Mouse (Mus musculus): ENCODE data around the gene Msrb2. TPM values are rescaled to one million over a fixed set of nuclear protein-coding genes. Genes with fewer than 3 reads are reported as not detected.
A peak's percentile ranks its signal among the peaks of the same experiment; 100 is the strongest.

Msrb2 gene
- polyA plus RNA-seq, 1 experiment from 2014 or later: 27.2 TPM

DNA sequence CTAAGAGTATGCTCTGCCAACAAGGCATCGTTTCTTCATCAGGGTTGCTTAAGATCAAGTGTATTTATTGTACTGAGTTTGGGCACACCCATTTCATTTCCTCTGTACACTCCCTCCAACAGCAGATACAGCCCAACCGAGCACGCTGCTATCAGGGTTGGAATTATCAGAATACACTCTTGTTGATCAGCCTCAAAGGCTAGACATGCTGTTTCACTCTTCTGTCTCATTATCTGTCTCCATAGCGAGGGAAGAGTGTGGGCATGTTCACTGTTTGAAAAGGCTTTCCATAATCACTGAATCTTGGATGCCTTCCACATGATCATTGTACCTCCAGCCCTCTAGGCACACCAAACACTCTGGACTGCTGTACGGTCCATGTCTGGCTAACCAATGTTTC lies 34.2 kb downstream of the Msrb2 start:
- Histone ChIP-seq H3K4me1 (ENCODE audit: insufficient read depth, low read depth, low read length) (no peaks in the 10 kb centered on the region), H3K4me3 (ENCODE audit: low read depth, low read length) (no peak overlapping the region), H3K36me3 (ENCODE audit: insufficient read depth, low read length) (no peaks in the 10 kb centered on the region), H3K9me3 (ENCODE audit: low read length) (no peaks in the 10 kb centered on the region), H3K9ac (replicated peaks; ENCODE audit: low read depth) (no peak overlapping the region), H3K27ac (ENCODE audit: low read length) (no peak overlapping the region), H3K4me2 (replicated peaks; ENCODE audit: low read depth, low read length) (no peak overlapping the region), H3K27me3 (replicated peaks; ENCODE audit: insufficient read depth, low read length) (no peaks in the 10 kb centered on the region)
- ATAC-seq: no peak
- DNase-seq (ENCODE audit: low spot score): no peak
- TF ChIP-seq EP300 (IDR thresholded peaks at IDR 0.05): no peak
- 51% methylated on average over 5 of the region's 5 CpGs for WGBS

GRCm38 (mm10) chr2:19406531-19406930 lies 35.3 kb downstream of the Msrb2 start:
- DNase-seq (ENCODE audit: low spot score) (peak; percentile 20), ATAC-seq (peak; percentile 30; the same call in 1 of the 2 replicates)
- H3K27ac ChIP-seq (ENCODE audit: low read length): no peak overlapping the region
- H3K9ac ChIP-seq (replicated peaks; ENCODE audit: low read depth): no peak overlapping the region
- no peak overlapping the region for H3K4me3 ChIP-seq (ENCODE audit: low read depth, low read length)
- H3K4me2 ChIP-seq (replicated peaks; ENCODE audit: low read depth, low read length): no peak overlapping the region
- H3K36me3 ChIP-seq (ENCODE audit: insufficient read depth, low read length): no peaks in the 10 kb centered on the region
- H3K27me3 ChIP-seq (replicated peaks; ENCODE audit: insufficient read depth, low read length): no peaks in the 10 kb centered on the region
- no peaks in the 10 kb centered on the region for H3K9me3 ChIP-seq (ENCODE audit: low read length)
- TF ChIP-seq CTCF (IDR thresholded peaks at IDR 0.05) (no peak), EP300 (IDR thresholded peaks at IDR 0.05) (no peak)
- no peaks in the 10 kb centered on the region for H3K4me1 ChIP-seq (ENCODE audit: insufficient read depth, low read depth, low read length)
- 47% methylated on average over 3 of the region's 3 CpGs for WGBS

DNA sequence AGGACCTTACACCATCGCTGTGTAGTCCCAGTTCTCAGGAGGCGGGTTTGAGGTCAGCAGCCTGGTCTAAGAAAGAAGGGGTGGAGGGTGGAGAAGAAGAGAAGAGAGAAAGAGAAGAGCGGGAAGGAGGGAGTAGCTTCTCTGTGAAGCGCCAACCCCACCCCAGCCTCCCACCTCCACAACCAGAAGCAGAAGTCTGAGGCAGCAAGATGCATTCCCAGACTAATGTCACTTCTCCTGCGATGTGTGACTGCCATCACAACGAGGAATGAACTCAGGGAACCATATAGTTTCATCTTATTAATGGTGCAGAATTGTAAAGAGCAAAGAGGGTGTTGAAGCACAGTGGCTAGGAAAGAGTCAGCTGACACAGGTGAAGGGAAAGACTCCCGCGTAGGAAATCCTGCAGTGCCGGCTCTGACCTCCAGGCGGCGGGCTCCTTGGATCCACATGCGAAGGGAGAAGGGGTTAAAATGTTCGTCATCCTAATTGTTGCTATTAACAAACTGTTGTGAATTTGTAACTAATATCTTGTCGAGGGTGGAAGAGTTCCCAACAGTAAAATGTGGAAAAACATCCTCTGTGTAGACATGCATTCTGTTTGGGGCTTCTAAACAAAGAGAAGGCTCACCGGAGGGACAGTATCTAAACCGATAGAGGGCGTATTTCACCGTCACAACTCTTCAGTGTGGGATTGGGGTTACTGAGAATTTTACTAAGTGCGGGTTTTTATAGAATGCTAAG lies 43.2 kb downstream of the Msrb2 start:
- Histone ChIP-seq H3K36me3 (ENCODE audit: insufficient read depth, low read length) (no peaks in the 10 kb centered on the region), H3K27me3 (replicated peaks; ENCODE audit: insufficient read depth, low read length) (no peaks in the 10 kb centered on the region), H3K9me3 (ENCODE audit: low read length) (no peaks in the 10 kb centered on the region), H3K4me2 (replicated peaks; ENCODE audit: low read depth, low read length) (peak overlapping the region; percentile 40), H3K4me3 (ENCODE audit: low read depth, low read length) (0 out of 2 replicates have a peak overlapping the region, but pooled peaks have one; percentile 1), H3K4me1 (ENCODE audit: insufficient read depth, low read depth, low read length) (peaks cover 4% of the 10 kb centered on the region; the same call in 1 of the 2 replicates), H3K27ac (ENCODE audit: low read length) (no peak overlapping the region), H3K9ac (replicated peaks; ENCODE audit: low read depth) (no peak overlapping the region)
- ATAC-seq: 0 out of 2 replicates have a peak, but pooled peaks have one; percentile 26
- TF ChIP-seq EP300 (IDR thresholded peaks at IDR 0.05): no peak
- peak; percentile 80 for TF ChIP-seq CTCF (IDR thresholded peaks at IDR 0.05)
- 21% methylated on average over 19 of the region's 19 CpGs for WGBS
- DNase-seq (ENCODE audit: low spot score): peak; percentile 26

DNA sequence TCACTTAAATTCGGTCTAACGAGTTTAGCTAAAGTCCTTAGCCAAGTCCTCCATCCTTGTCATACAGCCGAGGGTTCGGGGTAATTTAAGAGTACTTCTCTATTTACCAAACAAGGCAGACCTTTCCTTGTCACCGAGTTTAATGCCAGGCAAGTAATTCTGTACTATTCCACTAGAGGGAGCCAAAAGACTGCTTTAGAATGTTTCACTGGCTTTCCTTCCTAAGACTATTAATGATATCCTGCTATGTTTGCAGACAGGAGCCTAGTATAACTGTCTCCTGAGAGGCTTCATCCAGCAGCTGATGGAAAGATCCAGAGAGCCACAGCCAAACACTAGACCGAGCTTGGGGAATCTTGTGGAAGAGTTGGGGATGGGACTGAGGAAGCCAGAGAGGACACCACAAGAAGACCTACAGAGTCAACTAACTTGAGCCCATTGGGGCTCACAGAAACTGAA lies 43.9 kb downstream of the Msrb2 start:
- no peaks in the 10 kb centered on the region for H3K27me3 ChIP-seq (replicated peaks; ENCODE audit: insufficient read depth, low read length)
- H3K36me3 ChIP-seq (ENCODE audit: insufficient read depth, low read length): no peaks in the 10 kb centered on the region
- WGBS: under 1% methylated on average over 6 of the region's 6 CpGs
- H3K4me3 ChIP-seq (ENCODE audit: low read depth, low read length): 0 out of 2 replicates have a peak overlapping the region, but pooled peaks have one; percentile 1
- DNase-seq (ENCODE audit: low spot score) (peak; percentile 79), ATAC-seq (peak; percentile 47; the same call in 1 of the 2 replicates)
- H3K9ac ChIP-seq (replicated peaks; ENCODE audit: low read depth): no peak overlapping the region
- H3K4me1 ChIP-seq (ENCODE audit: insufficient read depth, low read depth, low read length): peaks cover 4% of the 10 kb centered on the region; the same call in 1 of the 2 replicates
- peak overlapping the region; percentile 40 for H3K4me2 ChIP-seq (replicated peaks; ENCODE audit: low read depth, low read length)
- H3K27ac ChIP-seq (ENCODE audit: low read length): no peak overlapping the region
- H3K9me3 ChIP-seq (ENCODE audit: low read length): no peaks in the 10 kb centered on the region
- no peak for TF ChIP-seq EP300 (IDR thresholded peaks at IDR 0.05)
- peak; percentile 82 for TF ChIP-seq CTCF (IDR thresholded peaks at IDR 0.05)

DNA sequence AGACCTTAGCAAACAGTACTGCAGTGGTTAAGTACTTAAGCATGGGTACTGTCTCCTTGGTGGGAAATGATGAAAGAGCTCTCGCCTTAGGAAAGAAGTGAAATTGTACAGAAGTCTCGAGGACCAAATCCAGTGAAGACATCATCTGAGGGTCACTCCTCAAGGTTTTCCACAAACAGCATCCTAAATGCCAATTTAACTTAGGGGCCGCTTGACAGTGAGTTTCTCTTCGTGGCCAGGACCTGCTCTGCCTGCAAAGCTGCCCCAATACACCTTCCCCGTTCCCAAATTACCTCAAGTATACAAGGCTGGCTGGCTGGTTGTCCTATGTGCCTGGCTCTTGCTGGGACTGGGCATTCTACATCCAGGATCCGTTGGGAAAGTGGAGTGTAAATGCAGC lies 44.8 kb downstream of the Msrb2 start:
- H3K9me3 ChIP-seq (ENCODE audit: low read length): no peaks in the 10 kb centered on the region
- H3K27me3 ChIP-seq (replicated peaks; ENCODE audit: insufficient read depth, low read length): no peaks in the 10 kb centered on the region
- TF ChIP-seq CTCF (IDR thresholded peaks at IDR 0.05) (no peak), EP300 (IDR thresholded peaks at IDR 0.05) (no peak)
- H3K36me3 ChIP-seq (ENCODE audit: insufficient read depth, low read length): no peaks in the 10 kb centered on the region
- H3K27ac ChIP-seq (ENCODE audit: low read length): no peak overlapping the region
- no peak overlapping the region for H3K9ac ChIP-seq (replicated peaks; ENCODE audit: low read depth)
- no peak overlapping the region for H3K4me3 ChIP-seq (ENCODE audit: low read depth, low read length)
- DNase-seq (ENCODE audit: low spot score) (no peak), ATAC-seq (no peak)
- WGBS: 60% methylated on average over 6 of the region's 6 CpGs
- peaks cover 4% of the 10 kb centered on the region; the same call in 1 of the 2 replicates for H3K4me1 ChIP-seq (ENCODE audit: insufficient read depth, low read depth, low read length)
- H3K4me2 ChIP-seq (replicated peaks; ENCODE audit: low read depth, low read length): no peak overlapping the region

- no peak for DNase-seq (ENCODE audit: low spot score)
- no peak for ATAC-seq
- no peaks in the 10 kb centered on the region for H3K4me1 ChIP-seq (ENCODE audit: insufficient read depth, low read depth, low read length)
- no peak overlapping the region for H3K27ac ChIP-seq (ENCODE audit: low read length)
- WGBS: 33% methylated on average over 1 of the region's 1 CpGs
- no peak for TF ChIP-seq CTCF (IDR thresholded peaks at IDR 0.05)
- no peak for TF ChIP-seq EP300 (IDR thresholded peaks at IDR 0.05)
- no peak overlapping the region for H3K9ac ChIP-seq (replicated peaks; ENCODE audit: low read depth)
- no peaks in the 10 kb centered on the region for H3K36me3 ChIP-seq (ENCODE audit: insufficient read depth, low read length)
- no peak overlapping the region for H3K4me2 ChIP-seq (replicated peaks; ENCODE audit: low read depth, low read length)
- H3K27me3 ChIP-seq (replicated peaks; ENCODE audit: insufficient read depth, low read length): no peaks in the 10 kb centered on the region
- no peaks in the 10 kb centered on the region for H3K9me3 ChIP-seq (ENCODE audit: low read length)
- H3K4me3 ChIP-seq (ENCODE audit: low read depth, low read length): no peak overlapping the region
Measured at GRCm38 (mm10) chr2:19419686-19420345, 48.6 kb downstream of the Msrb2 start.

Data from lung, postnatal 0 days (tissue).